Mouse (Mus musculus) myocyte (in vitro differentiated cells): Measurements from ENCODE around the gene Noxo1. TPM values are rescaled to one million over a fixed set of nuclear protein-coding genes. Genes with fewer than 3 reads are reported as not detected.

Experiments
- H3K27me3 ChIP-seq: one replicate; pipeline ENCODE4 v1.6.1; 2011; ENCODE audit not compliant: control insufficient read depth, insufficient read depth, insufficient read length
- H3K36me3 ChIP-seq: one replicate; pipeline ENCODE4 v1.6.1; 2011; ENCODE audit not compliant: control insufficient read depth, insufficient read depth
- H3K4me2 ChIP-seq: one replicate; pipeline ENCODE4 v1.6.1; 2011; ENCODE audit warnings: low read depth, control low read depth
- H3K4me3 ChIP-seq: one replicate; pipeline ENCODE4 v1.5.1; 2011; ENCODE audit warnings: mild to moderate bottlenecking, control low read depth, moderate library complexity
- H3K79me2 ChIP-seq: one replicate; pipeline ENCODE4 v1.6.1; 2011; ENCODE audit not compliant: control insufficient read depth, insufficient read depth
- H3ac ChIP-seq: one replicate; pipeline ENCODE4 v1.6.1; 2011; ENCODE audit not compliant: control insufficient read depth, insufficient read length
- CEBPB ChIP-seq: IDR thresholded peaks from 2 replicates; pipeline ENCODE4 v1.6.1; 2011; ENCODE audit warnings: mild to moderate bottlenecking, moderate library complexity; ENCODE audit not compliant: poor library complexity, insufficient read depth, severe bottlenecking
- E2F4 ChIP-seq: IDR thresholded peaks from one replicate; pipeline ENCODE4 v1.6.1; 2011; ENCODE audit warnings: mild to moderate bottlenecking, control low read depth, moderate library complexity; ENCODE audit not compliant: insufficient read depth
- MAX ChIP-seq: IDR thresholded peaks from one replicate; pipeline ENCODE4 v1.6.1; 2011; ENCODE audit warnings: low read depth, mild to moderate bottlenecking, control low read depth
- MYOD1 ChIP-seq, 3 experiments: IDR thresholded peaks; one replicate each; pipeline ENCODE4 v1.6.1; 2011; ENCODE audit warnings: control low read depth in 2 of 3, low read depth in 2 of 3, mild to moderate bottlenecking in 2 of 3, moderate library complexity in 1 of 3; ENCODE audit not compliant: insufficient read length in 2 of 3, control insufficient read depth in 1 of 3
- MYOG ChIP-seq, 3 experiments: IDR thresholded peaks; one replicate each; pipeline ENCODE4 v1.6.1; 2011; ENCODE audit warnings: control low read depth in 2 of 3, low read depth in 2 of 3, mild to moderate bottlenecking in 2 of 3; ENCODE audit not compliant: insufficient read length in 2 of 3, control insufficient read depth in 1 of 3, insufficient read depth in 1 of 3
- POLR2A ChIP-seq: IDR thresholded peaks from one replicate; pipeline ENCODE4 v1.6.1; 2011; ENCODE audit warnings: low read depth, mild to moderate bottlenecking, control low read depth, moderate library complexity; ENCODE audit not compliant: insufficient read length
- POLR2AphosphoS2 ChIP-seq: IDR thresholded peaks from one replicate; pipeline ENCODE4 v1.6.1; 2011; ENCODE audit warnings: low read depth, control low read depth; ENCODE audit not compliant: insufficient read length
- REST ChIP-seq: IDR thresholded peaks from one replicate; pipeline ENCODE4 v1.6.1; 2011; ENCODE audit warnings: mild to moderate bottlenecking, control low read depth, moderate library complexity; ENCODE audit not compliant: insufficient read depth, insufficient read length
- SRF ChIP-seq: IDR thresholded peaks from one replicate; pipeline ENCODE4 v1.6.1; 2011; ENCODE audit warnings: low read depth; ENCODE audit not compliant: control insufficient read depth, insufficient read length
- TCF12 ChIP-seq: IDR thresholded peaks from one replicate; pipeline ENCODE4 v1.6.1; 2011; ENCODE audit warnings: mild to moderate bottlenecking, control low read depth; ENCODE audit not compliant: poor library complexity, insufficient read depth, severe bottlenecking
- TCF3 ChIP-seq: IDR thresholded peaks from one replicate; pipeline ENCODE4 v1.6.1; 2011; ENCODE audit warnings: low read depth, control low read depth; ENCODE audit not compliant: insufficient read length
- USF1 ChIP-seq: IDR thresholded peaks from one replicate; pipeline ENCODE4 v1.6.1; 2011; ENCODE audit warnings: low read depth, mild to moderate bottlenecking, control low read depth, moderate library complexity
- polyA plus RNA-seq: library from polyadenylated mRNA; unstranded; fragments of >200 nt; fragmentation: generic; extraction: Trizol; gene quantifications from one replicate; pipeline ENCODE4 v1.2.1, GENCODE M21; 2012; ENCODE audit warnings: missing spikeins

Noxo1 gene
- polyA plus RNA-seq, 1 experiment = 0.54 TPM

- Histone ChIP-seq H3K4me3 (no peak overlapping the region), H3K27me3 (no peaks in the 10 kb centered on the region), H3ac (no peak overlapping the region), H3K79me2 (peaks cover 28% of the 10 kb centered on the region), H3K4me2 (no peak overlapping the region), H3K36me3 (peaks cover 11% of the 10 kb centered on the region)
- TF ChIP-seq USF1 = no peak
- no peak for TF ChIP-seq TCF12
- no peak for TF ChIP-seq TCF3
- no peak for TF ChIP-seq POLR2A
- no peak for TF ChIP-seq POLR2AphosphoS2
- TF ChIP-seq MYOG (IDR thresholded peaks at IDR 0.05; ENCODE audit: control insufficient read depth in 1 of 3, insufficient read depth in 1 of 3, insufficient read length in 2 of 3, low read depth in 2 of 3) = no peak
- no peak for TF ChIP-seq CEBPB
- no peak for TF ChIP-seq MAX
- no peak for TF ChIP-seq MYOD1 (IDR thresholded peaks at IDR 0.05; ENCODE audit: control insufficient read depth in 1 of 3, insufficient read length in 2 of 3, low read depth in 2 of 3)
- no peak for TF ChIP-seq REST
- no peak for TF ChIP-seq SRF
- no peak for TF ChIP-seq E2F4
These were observed 29.8 kb downstream of the Noxo1 start for GRCm38 (mm10) chr17:24725637-24726390.

GRCm38 (mm10) chr17:24727618-24728017 lies 31.6 kb downstream of the Noxo1 start, which contains the start of gene Rpl3l:
Gene Rpl3l, plus strand, starts transcription at chr17:24727820.
- no peaks in the 10 kb centered on the region for H3K27me3 ChIP-seq
- no peak within 1 kb of the TSS for H3K4me2 ChIP-seq
- H3K4me3 ChIP-seq = no peak within 1 kb of the TSS
- H3ac ChIP-seq = no peak within 1 kb of the TSS
- peaks cover 12% of the 10 kb centered on the region for H3K79me2 ChIP-seq
- no peak for TF ChIP-seq REST
- no peak for TF ChIP-seq TCF12
- no peak for TF ChIP-seq MYOG (IDR thresholded peaks at IDR 0.05; ENCODE audit: control insufficient read depth in 1 of 3, insufficient read depth in 1 of 3, insufficient read length in 2 of 3, low read depth in 2 of 3)
- no peak for TF ChIP-seq CEBPB
- no peak for TF ChIP-seq MAX
- TF ChIP-seq SRF = no peak
- TF ChIP-seq USF1 = no peak
- no peak for TF ChIP-seq POLR2AphosphoS2
- no peak for TF ChIP-seq E2F4
- no peak for TF ChIP-seq MYOD1 (IDR thresholded peaks at IDR 0.05; ENCODE audit: control insufficient read depth in 1 of 3, insufficient read length in 2 of 3, low read depth in 2 of 3)
- no peak for TF ChIP-seq POLR2A
- no peak for TF ChIP-seq TCF3
- H3K36me3 ChIP-seq = peaks cover under 1% of the 10 kb centered on the region

- peaks cover 9% of the 10 kb centered on the region for H3K79me2 ChIP-seq
- H3K36me3 ChIP-seq = no peaks in the 10 kb centered on the region
- no peak for TF ChIP-seq USF1
- no peak for TF ChIP-seq MAX
- TF ChIP-seq SRF = no peak
- no peak for TF ChIP-seq REST
- TF ChIP-seq TCF12 = no peak
- TF ChIP-seq MYOG (IDR thresholded peaks at IDR 0.05; ENCODE audit: control insufficient read depth in 1 of 3, insufficient read depth in 1 of 3, insufficient read length in 2 of 3, low read depth in 2 of 3) = no peak
- TF ChIP-seq POLR2A = no peak
- no peak for TF ChIP-seq TCF3
- TF ChIP-seq POLR2AphosphoS2 = no peak
- no peak for TF ChIP-seq MYOD1 (IDR thresholded peaks at IDR 0.05; ENCODE audit: control insufficient read depth in 1 of 3, insufficient read length in 2 of 3, low read depth in 2 of 3)
- no peak for TF ChIP-seq CEBPB
- no peak for TF ChIP-seq E2F4
- H3K4me2 ChIP-seq = no peak overlapping the region
- H3K27me3 ChIP-seq = no peaks in the 10 kb centered on the region
- H3ac ChIP-seq = no peak overlapping the region
- no peak overlapping the region for H3K4me3 ChIP-seq
These were observed 32.1 kb downstream of the Noxo1 start for GRCm38 (mm10) chr17:24728184-24728583.

GRCm38 (mm10) chr17:24729067-24729466 lies 33.0 kb downstream of the Noxo1 start:
- peaks cover under 1% of the 10 kb centered on the region for H3K79me2 ChIP-seq
- no peaks in the 10 kb centered on the region for H3K27me3 ChIP-seq
- H3K36me3 ChIP-seq = no peaks in the 10 kb centered on the region
- no peak overlapping the region for H3ac ChIP-seq
- no peak overlapping the region for H3K4me3 ChIP-seq
- H3K4me2 ChIP-seq = no peak overlapping the region
- TF ChIP-seq MYOD1 (IDR thresholded peaks at IDR 0.05; ENCODE audit: control insufficient read depth in 1 of 3, insufficient read length in 2 of 3, low read depth in 2 of 3) (no peak), REST (no peak), TCF3 (no peak), MAX (no peak), POLR2AphosphoS2 (no peak), USF1 (no peak), SRF (no peak), CEBPB (no peak), TCF12 (no peak), E2F4 (no peak), MYOG (IDR thresholded peaks at IDR 0.05; ENCODE audit: control insufficient read depth in 1 of 3, insufficient read depth in 1 of 3, insufficient read length in 2 of 3, low read depth in 2 of 3) (no peak), POLR2A (no peak)

DNA sequence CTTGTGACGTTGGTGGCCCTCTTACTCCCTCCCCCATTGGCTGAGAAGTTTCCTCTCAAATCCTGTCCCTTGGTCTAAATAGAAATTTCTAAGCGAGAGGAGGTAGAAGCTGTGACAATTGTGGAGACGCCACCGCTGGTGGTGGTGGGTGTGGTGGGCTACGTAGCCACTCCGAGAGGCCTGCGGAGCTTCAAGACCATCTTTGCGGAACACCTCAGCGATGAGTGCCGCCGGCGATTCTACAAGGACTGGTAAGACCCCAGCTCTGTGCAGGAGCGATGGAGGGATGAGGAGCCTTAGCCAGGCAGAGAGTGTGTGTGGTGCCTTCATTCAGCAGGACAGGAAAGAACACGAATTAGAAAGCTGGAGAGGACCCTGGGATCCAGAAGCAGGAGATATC lies 34.8 kb downstream of the Noxo1 start:
- Histone ChIP-seq H3ac (no peak overlapping the region), H3K4me2 (no peak overlapping the region), H3K27me3 (no peaks in the 10 kb centered on the region), H3K79me2 (no peaks in the 10 kb centered on the region), H3K4me3 (no peak overlapping the region), H3K36me3 (no peaks in the 10 kb centered on the region)
- TF ChIP-seq TCF12 (no peak), CEBPB (no peak), USF1 (no peak), SRF (no peak), REST (no peak), E2F4 (no peak)
